Mouse (Mus musculus): ENCODE data around the gene Olfr1223.
"Not testable (repeated sequence)": the region's sequence is repeated elsewhere in the genome, so short reads cannot be mapped to it uniquely, and the experiment has no call there.

Gene Olfr1223

DNA sequence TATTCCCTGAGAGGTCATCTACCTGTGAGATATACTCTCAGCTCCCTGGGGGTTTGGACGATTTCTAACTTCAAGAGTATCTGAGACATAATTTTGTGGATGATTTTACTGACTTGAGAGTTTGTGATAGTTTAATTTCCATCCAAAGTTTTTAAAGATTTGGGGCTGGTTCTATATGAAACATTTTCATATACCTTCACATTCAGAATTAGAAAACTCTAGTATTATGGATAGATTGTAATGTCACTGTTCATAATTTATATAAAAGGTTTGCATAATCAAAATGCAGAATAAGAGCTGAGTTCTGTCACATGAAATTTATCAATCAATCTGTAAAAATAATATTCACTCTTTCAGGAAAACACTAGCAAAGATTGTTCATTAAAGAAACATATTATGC, at the start of gene Olfr1223:
TSS of gene Olfr1223 (minus strand) at position 101 of the 400 bp plus-strand sequence.
- no peak for DNase-seq (ENCODE audit: extremely low spot score, low spot score)

DNA sequence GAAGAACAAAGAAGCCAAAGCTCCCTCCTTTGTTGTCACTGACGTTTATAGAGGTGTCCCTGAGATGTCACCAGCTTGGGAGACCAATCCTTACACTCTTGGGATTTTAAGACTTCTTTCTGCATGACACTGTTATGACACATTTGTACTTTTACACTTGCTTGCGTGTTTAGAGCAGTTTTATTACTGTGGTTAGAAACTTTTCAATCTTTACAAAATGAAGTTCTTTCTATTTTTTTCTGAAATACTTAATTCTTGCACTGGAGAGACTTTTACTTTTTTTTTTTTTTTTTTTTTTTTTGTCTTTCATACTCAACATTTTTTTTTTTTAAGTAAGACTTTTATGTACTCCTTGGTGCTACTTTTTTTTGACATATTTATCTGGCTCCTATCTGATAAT, 48.6 kb upstream of the Olfr1223 start, which contains the start of gene Olfr1226:
TSS of gene Olfr1226 (minus strand) at position 101 of the 400 bp plus-strand sequence.
- DNase-seq (ENCODE audit: extremely low spot score, low spot score) = no peak

- no peak for DNase-seq (ENCODE audit: extremely low spot score, low spot score)
These were observed 45.1 kb upstream of the Olfr1223 start for GRCm38 (mm10) chr2:89196325-89196982.

GRCm38 (mm10) chr2:89174569-89174968, 23.2 kb upstream of the Olfr1223 start, which contains the start of gene Olfr1225:
Olfr1225 (minus strand) TSS chr2:89174669.
- DNase-seq (ENCODE audit: extremely low spot score, low spot score) = no peak

DNA sequence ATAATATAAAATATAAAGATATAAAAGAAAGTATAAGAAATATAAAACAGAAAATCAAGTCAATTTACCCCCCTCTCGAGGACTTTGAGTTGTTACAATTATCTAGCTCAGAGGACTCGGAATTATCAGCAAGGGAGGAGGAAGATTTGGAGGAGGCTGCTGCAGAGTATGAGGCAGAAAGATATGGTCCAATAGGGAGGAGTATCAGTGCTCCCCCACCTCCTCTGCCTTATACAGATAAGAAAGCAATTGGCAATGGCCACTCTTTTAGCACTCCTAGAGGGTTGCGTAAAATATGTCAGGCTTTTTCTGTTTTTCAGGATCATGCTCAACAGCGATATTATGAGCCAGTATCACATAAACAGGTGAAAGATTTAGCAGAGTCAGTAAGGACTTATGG, 13.4 kb upstream of the Olfr1223 start:
- DNase-seq (ENCODE audit: extremely low spot score, low spot score) = not testable (repeated sequence)

DNA sequence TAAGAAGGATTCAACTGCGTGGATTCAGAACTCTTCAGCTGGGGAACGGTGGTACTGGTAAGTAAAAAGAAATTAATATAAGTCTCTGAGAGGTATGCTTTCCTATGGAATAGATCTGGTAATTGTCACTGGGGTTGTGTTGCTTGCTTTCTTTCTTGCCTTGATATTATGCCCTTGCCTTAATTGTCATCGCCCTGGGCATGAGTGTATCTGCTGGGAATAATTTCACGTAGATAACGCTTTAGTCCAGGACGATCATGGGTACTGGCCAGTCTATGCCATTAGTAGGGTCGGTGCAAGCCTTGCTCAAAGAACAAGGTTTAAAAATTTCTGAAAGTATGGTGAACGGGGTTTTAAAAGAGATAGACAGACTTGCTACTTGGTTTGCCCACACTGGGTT, 12.6 kb upstream of the Olfr1223 start, which contains the start of gene Olfr1224-ps1:
TSS of gene Olfr1224-ps1 (minus strand) at position 101 of the 400 bp plus-strand sequence.
- not testable (repeated sequence) for DNase-seq (ENCODE audit: extremely low spot score, low spot score)

GRCm38 (mm10) chr2:89132954-89133353, 18.4 kb downstream of the Olfr1223 start, which contains the start of gene Olfr1222:
Olfr1222 (minus strand) TSS chr2:89133054.
- DNase-seq (ENCODE audit: extremely low spot score, low spot score) = no peak

- DNase-seq (ENCODE audit: extremely low spot score, low spot score) = no peak
These were observed 34.2 kb downstream of the Olfr1223 start, which contains the start of gene Olfr1221 for GRCm38 (mm10) chr2:89117183-89117582. Olfr1221 (minus strand) TSS chr2:89117283.

DNA sequence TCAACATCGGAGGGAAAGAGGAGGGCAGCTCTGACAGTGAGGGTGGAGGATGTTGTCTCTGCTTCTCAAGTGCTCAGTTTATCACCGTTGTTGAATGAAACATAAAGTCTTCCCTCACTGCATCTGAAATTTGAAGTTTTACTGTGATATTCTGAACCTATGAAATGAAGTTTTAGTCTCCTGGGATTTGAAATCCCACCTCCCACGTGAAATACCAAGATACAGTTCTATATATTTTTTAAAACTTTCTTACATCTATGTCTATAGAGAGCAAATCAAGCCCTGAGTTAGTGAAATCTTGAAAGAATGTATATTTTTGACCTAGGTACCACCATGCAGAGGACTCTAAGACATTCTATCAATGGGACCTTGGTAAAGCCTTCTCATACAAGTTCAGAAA, 44.6 kb downstream of the Olfr1223 start, which contains the start of gene Olfr1220:
TSS of gene Olfr1220 (minus strand) at position 101 of the 400 bp plus-strand sequence.
- DNase-seq (ENCODE audit: extremely low spot score, low spot score) = no peak

- DNase-seq (ENCODE audit: extremely low spot score, low spot score) = no peak
These were observed 45.7 kb downstream of the Olfr1223 start for GRCm38 (mm10) chr2:89105651-89106050.

GRCm38 (mm10) chr2:89093848-89094247, 57.5 kb downstream of the Olfr1223 start:
- DNase-seq (ENCODE audit: extremely low spot score, low spot score) = no peak
